Mouse (Mus musculus) embryo, embryonic 10.5 days (tissue): ENCODE results near the gene Nupl1.

Experiments used
- DNase-seq: peaks from one replicate; pipeline ENCODE4 v3.0.0-alpha.2; 2015; ENCODE audit warnings: low spot score

Nupl1 gene

GRCm38 (mm10) chr14:60238551-60238950, 12.7 kb downstream of the Nupl1 start:
- DNase-seq = no peak

- no peak for DNase-seq
Measured at GRCm38 (mm10) chr14:60219886-60220285, 31.3 kb downstream of the Nupl1 start.

GRCm38 (mm10) chr14:60217616-60218015, 33.6 kb downstream of the Nupl1 start:
- DNase-seq = no peak

- no peak for DNase-seq
Measured at GRCm38 (mm10) chr14:60216125-60216524, 35.1 kb downstream of the Nupl1 start.

GRCm38 (mm10) chr14:60215000-60215399, 36.2 kb downstream of the Nupl1 start:
- DNase-seq = no peak

- DNase-seq = peak; percentile 4
Measured at GRCm38 (mm10) chr14:60214040-60214439, 37.2 kb downstream of the Nupl1 start.

GRCm38 (mm10) chr14:60209166-60209565, 42.1 kb downstream of the Nupl1 start:
- no peak for DNase-seq

- no peak for DNase-seq
Measured at GRCm38 (mm10) chr14:60204993-60205392, 46.2 kb downstream of the Nupl1 start.

- no peak for DNase-seq
Measured at GRCm38 (mm10) chr14:60196884-60197283, 54.3 kb downstream of the Nupl1 start, which contains the start of gene Atp8a2. TSS of gene Atp8a2 (minus strand) at chr14:60197179.

- no peak for DNase-seq
Measured at GRCm38 (mm10) chr14:60195999-60196398, 55.2 kb downstream of the Nupl1 start.

GRCm38 (mm10) chr14:60194606-60195005, 56.6 kb downstream of the Nupl1 start:
- DNase-seq = no peak

GRCm38 (mm10) chr14:60189771-60190170, 61.5 kb downstream of the Nupl1 start:
- DNase-seq = no peak

GRCm38 (mm10) chr14:60188201-60188825, 62.9 kb downstream of the Nupl1 start:
- DNase-seq = no peak

GRCm38 (mm10) chr14:60181306-60181705, 69.9 kb downstream of the Nupl1 start:
- DNase-seq = no peak

GRCm38 (mm10) chr14:60178571-60178955, 72.7 kb downstream of the Nupl1 start:
- DNase-seq = no peak

GRCm38 (mm10) chr14:60177614-60178570, 73.3 kb downstream of the Nupl1 start:
- peak; percentile 28 for DNase-seq

GRCm38 (mm10) chr14:60176891-60177613, 74.2 kb downstream of the Nupl1 start:
- peak; percentile 56 for DNase-seq

GRCm38 (mm10) chr14:60176469-60176890, 74.8 kb downstream of the Nupl1 start:
- peak; percentile 28 for DNase-seq

- DNase-seq = no peak
Measured at GRCm38 (mm10) chr14:60172286-60173055, 78.8 kb downstream of the Nupl1 start.

GRCm38 (mm10) chr14:60170845-60171610, 80.2 kb downstream of the Nupl1 start:
- no peak for DNase-seq

GRCm38 (mm10) chr14:60163367-60163766, 87.9 kb downstream of the Nupl1 start:
- no peak for DNase-seq
